Mouse (Mus musculus) limb, embryonic 14.5 days (tissue): ENCODE data around the gene Arhgef12. TPM values are rescaled to one million over a fixed set of nuclear protein-coding genes. Genes with fewer than 3 reads are reported as not detected.

ENCODE experiments used
- ATAC-seq: fragments of 200-750 bp; cut with Nextera tagmentation; 2 replicates; pipeline ENCODE4 v1.8.0; 2017; ENCODE audit warnings: low read depth, moderate number of reproducible peaks, moderate TSS enrichment; ENCODE audit not compliant: low FRiP score
- DNase-seq: peaks from one replicate; pipeline ENCODE4 v3.0.0-alpha.2; 2015; ENCODE audit warnings: low spot score
- H3K27ac ChIP-seq: fragments of 300-500 bp; sonication (generic); replicated peaks from 2 replicates; pipeline ENCODE4 v1.5.1; 2014; ENCODE audit warnings: low read depth, mild to moderate bottlenecking, low read length, moderate library complexity, mixed read lengths
- H3K27me3 ChIP-seq: fragments of 300-500 bp; sonication (generic); 2 replicates; pipeline ENCODE4 v1.6.1; 2014; ENCODE audit warnings: low read length, mixed read lengths; ENCODE audit not compliant: control insufficient read depth, insufficient read depth
- H3K36me3 ChIP-seq: fragments of 300-500 bp; sonication (generic); 2 replicates; pipeline ENCODE4 v1.6.1; 2014; ENCODE audit warnings: mild to moderate bottlenecking, low read length, moderate library complexity, mixed read lengths; ENCODE audit not compliant: control insufficient read depth, insufficient read depth
- H3K4me1 ChIP-seq: fragments of 300-500 bp; sonication (generic); 2 replicates; pipeline ENCODE4 v1.6.1; 2014; ENCODE audit warnings: antibody characterized with exemption, low read length, mixed read lengths; ENCODE audit not compliant: control insufficient read depth, insufficient read depth
- H3K4me2 ChIP-seq: fragments of 300-500 bp; sonication (generic); replicated peaks from 2 replicates; pipeline ENCODE4 v1.6.1; 2014; ENCODE audit warnings: low read depth, mild to moderate bottlenecking, low read length, moderate library complexity; ENCODE audit not compliant: severe bottlenecking
- H3K4me3 ChIP-seq: fragments of 300-500 bp; sonication (generic); replicated peaks from 2 replicates; pipeline ENCODE4 v1.5.1; 2014; ENCODE audit warnings: low read length
- H3K9ac ChIP-seq: fragments of 300-500 bp; sonication (generic); 2 replicates; pipeline ENCODE4 v1.6.1; 2014; ENCODE audit warnings: mild to moderate bottlenecking, low read depth, low read length, moderate library complexity; ENCODE audit not compliant: severe bottlenecking
- H3K9me3 ChIP-seq: fragments of 300-500 bp; sonication (generic); 2 replicates; pipeline ENCODE4 v1.6.1; 2016; ENCODE audit warnings: low read length; ENCODE audit not compliant: control insufficient read depth
- POLR2A ChIP-seq: fragments of 200-500 bp; IDR thresholded peaks from 2 replicates; pipeline ENCODE4 v1.8.0; 2012; ENCODE audit warnings: inconsistent platforms, mild to moderate bottlenecking, moderate library complexity, borderline replicate concordance; ENCODE audit not compliant: insufficient read depth, insufficient read length; ENCODE audit errors: extremely low read depth
- WGBS: fragments of 180-500 bp; shearing (Covaris S2); extraction: QIAGEN DNeasy Blood & Tissue Kit; methylation state at CpG from one replicate; pipeline ENCODE4 v1.1.7; 2014; 5-methylcytosine and 5-hydroxymethylcytosine counted together
- polyA plus RNA-seq, 2 experiments: library from polyadenylated mRNA; depleted of rRNA in 1 of 2; stranded (reverse) in 1 of 2; unstranded in 1 of 2; fragments of >200 nt; fragmentation: Nextera tagmentation in 1 of 2; extraction: Ambion mirVana in 1 of 2; gene quantifications; 2 replicates each; pipeline versions ENCODE4 v1.2.1 to v1.2.3; 2012 to 2014

Arhgef12 gene
- polyA plus RNA-seq, 2 experiments = 15.7 to 26.1 TPM

GRCm38 (mm10) chr9:42927498-42927897 lies 179.5 kb downstream of the Arhgef12 start:
- H3K4me1 ChIP-seq = no peaks in the 10 kb centered on the region
- DNase-seq (peak; percentile 19), ATAC-seq (peak; percentile 81)
- H3K36me3 ChIP-seq = no peaks in the 10 kb centered on the region
- H3K27ac ChIP-seq = no peak overlapping the region
- no peaks in the 10 kb centered on the region for H3K27me3 ChIP-seq
- WGBS = 57% methylated on average over 10 of the region's 10 CpGs
- no peak overlapping the region for H3K4me3 ChIP-seq
- no peak for TF ChIP-seq POLR2A
- no peak overlapping the region for H3K4me2 ChIP-seq
- H3K9me3 ChIP-seq = no peaks in the 10 kb centered on the region
- no peak overlapping the region for H3K9ac ChIP-seq

- Histone ChIP-seq H3K4me3 (no peak overlapping the region), H3K4me2 (no peak overlapping the region), H3K27ac (no peak overlapping the region), H3K36me3 (no peaks in the 10 kb centered on the region), H3K9ac (no peak overlapping the region), H3K4me1 (no peaks in the 10 kb centered on the region), H3K27me3 (no peaks in the 10 kb centered on the region), H3K9me3 (no peaks in the 10 kb centered on the region)
- TF ChIP-seq POLR2A = no peak
- DNase-seq (no peak), ATAC-seq (no peak)
- 80% methylated on average over 6 of the region's 6 CpGs for WGBS
Measured at GRCm38 (mm10) chr9:42926564-42926963, 180.5 kb downstream of the Arhgef12 start.

GRCm38 (mm10) chr9:42921830-42922229 lies 185.2 kb downstream of the Arhgef12 start:
- Histone ChIP-seq H3K4me3 (no peak overlapping the region), H3K27ac (no peak overlapping the region), H3K4me2 (no peak overlapping the region), H3K36me3 (no peaks in the 10 kb centered on the region), H3K27me3 (no peaks in the 10 kb centered on the region), H3K9me3 (no peaks in the 10 kb centered on the region), H3K9ac (no peak overlapping the region), H3K4me1 (no peaks in the 10 kb centered on the region; the same call in 1 of the 2 replicates)
- ATAC-seq (no peak), DNase-seq (no peak)
- WGBS = 77% methylated on average over 4 of the region's 4 CpGs
- TF ChIP-seq POLR2A = no peak

GRCm38 (mm10) chr9:42920190-42920589 lies 186.8 kb downstream of the Arhgef12 start:
- Histone ChIP-seq H3K4me2 (no peak overlapping the region), H3K27me3 (no peaks in the 10 kb centered on the region), H3K9ac (no peak overlapping the region), H3K27ac (no peak overlapping the region), H3K36me3 (no peaks in the 10 kb centered on the region), H3K4me3 (no peak overlapping the region), H3K9me3 (no peaks in the 10 kb centered on the region), H3K4me1 (no peaks in the 10 kb centered on the region; the same call in 1 of the 2 replicates)
- no peak for DNase-seq
- no peak for TF ChIP-seq POLR2A
- ATAC-seq = no peak
- 32% methylated on average over 7 of the region's 7 CpGs for WGBS

GRCm38 (mm10) chr9:42917911-42918310 lies 189.1 kb downstream of the Arhgef12 start:
- TF ChIP-seq POLR2A = no peak
- WGBS = 87% methylated on average over 7 of the region's 7 CpGs
- Histone ChIP-seq H3K4me3 (no peak overlapping the region), H3K9me3 (no peaks in the 10 kb centered on the region), H3K27ac (no peak overlapping the region), H3K36me3 (no peaks in the 10 kb centered on the region), H3K9ac (no peak overlapping the region), H3K4me1 (no peaks in the 10 kb centered on the region; the same call in 1 of the 2 replicates), H3K4me2 (no peak overlapping the region), H3K27me3 (no peaks in the 10 kb centered on the region)
- ATAC-seq (no peak), DNase-seq (no peak)

Other genes with a start within 250 kb of the Arhgef12 start
- 2.4 and 2.7 TPM in 2 replicates for gene Grik4, start 162.7 kb downstream of the Arhgef12 start, polyA plus RNA-seq (2012; rRNA removed)
- 0.85 and 1.5 TPM in 2 replicates for gene Grik4, start 162.7 kb downstream of the Arhgef12 start, polyA plus RNA-seq (2014; fragmentation: Nextera tagmentation; extraction: Ambion mirVana)
- gene Tmem136, start 9.3 kb upstream of the Arhgef12 start, polyA plus RNA-seq (2012; rRNA removed) = 16.3 and 19.6 TPM in 2 replicates
- gene Tmem136, start 9.3 kb upstream of the Arhgef12 start, polyA plus RNA-seq (2014; fragmentation: Nextera tagmentation; extraction: Ambion mirVana) = 7.7 and 9.6 TPM in 2 replicates
- 6.5 and 6.9 TPM in 2 replicates for gene Pou2f3, start 103.1 kb upstream of the Arhgef12 start, polyA plus RNA-seq (2012; rRNA removed)
- 5.2 and 7.9 TPM in 2 replicates for gene Pou2f3, start 103.1 kb upstream of the Arhgef12 start, polyA plus RNA-seq (2014; fragmentation: Nextera tagmentation; extraction: Ambion mirVana)
- gene Oaf, start 132.7 kb upstream of the Arhgef12 start, polyA plus RNA-seq (2012; rRNA removed) = 149 and 154 TPM in 2 replicates
- gene Oaf, start 132.7 kb upstream of the Arhgef12 start, polyA plus RNA-seq (2014; fragmentation: Nextera tagmentation; extraction: Ambion mirVana) = 145 and 172 TPM in 2 replicates
- gene Trim29, start 203.6 kb upstream of the Arhgef12 start, polyA plus RNA-seq (2012; rRNA removed) = 41.5 and 49.4 TPM in 2 replicates
- 68.8 and 77.6 TPM in 2 replicates for gene Trim29, start 203.6 kb upstream of the Arhgef12 start, polyA plus RNA-seq (2014; fragmentation: Nextera tagmentation; extraction: Ambion mirVana)